Mouse (Mus musculus): ENCODE results near the gene Acvr1b.

- no peak for TF ChIP-seq CTCF (IDR thresholded peaks at IDR 0.05; ENCODE audit: control insufficient read depth, insufficient read depth, low read length)
- no peak for TF ChIP-seq POLR2A (IDR thresholded peaks at IDR 0.05; ENCODE audit: borderline replicate concordance, control insufficient read depth, low read depth, low read length)
These were observed 84.6 kb downstream of the Acvr1b start for GRCm38 (mm10) chr15:101258420-101258819.

Data from bone marrow, adult 2 months (tissue).